Mouse (Mus musculus) lung, postnatal 10 days (tissue): ENCODE data around the gene Fmod.
A peak's percentile ranks its signal among the peaks of the same experiment; 100 is the strongest.

ENCODE experiments used
- DNase-seq: peaks from one replicate; pipeline ENCODE4 v3.0.0; 2021

Gene Fmod

GRCm38 (mm10) chr1:134057736-134058135 lies 20.7 kb downstream of the Fmod start:
- DNase-seq, result no peak

GRCm38 (mm10) chr1:134058870-134059269 lies 21.8 kb downstream of the Fmod start:
- no peak for DNase-seq

GRCm38 (mm10) chr1:134059739-134060695 lies 23.0 kb downstream of the Fmod start:
- no peak for DNase-seq

DNA sequence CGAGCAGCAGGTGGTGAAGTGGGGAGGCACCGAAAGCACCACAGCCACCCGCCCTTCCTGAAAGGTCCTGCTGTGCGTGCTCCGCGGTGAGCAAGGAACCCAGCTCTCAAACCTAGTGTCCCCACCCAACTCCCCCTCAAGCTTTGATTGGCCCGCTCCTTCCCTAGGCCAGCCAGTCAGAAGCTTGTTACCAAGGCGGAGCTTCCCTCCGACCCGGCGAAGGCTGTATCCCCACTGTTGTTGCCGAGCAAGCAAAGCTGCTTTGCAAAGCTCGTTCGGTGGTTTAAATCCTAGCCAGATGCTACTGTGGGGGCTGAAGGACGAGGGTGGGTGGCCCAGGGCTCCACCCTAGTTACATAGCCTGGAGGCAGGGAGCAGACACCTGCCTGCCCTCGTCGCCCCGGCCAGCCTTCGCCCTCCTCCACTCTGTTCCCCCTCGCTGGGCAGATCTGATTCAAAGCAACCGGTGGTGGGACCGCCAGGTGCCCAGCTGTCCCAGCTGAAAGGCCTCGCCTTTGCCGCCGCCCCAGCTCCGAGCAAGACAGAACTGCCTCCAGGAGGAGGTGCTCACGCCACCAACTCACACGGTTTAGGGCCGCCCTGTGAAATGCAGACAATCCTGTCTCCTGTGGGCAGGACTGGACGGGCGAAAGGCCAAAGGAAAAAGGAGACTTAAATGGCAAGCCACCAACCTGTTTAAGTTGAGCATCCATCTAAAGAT lies 24.0 kb downstream of the Fmod start:
- peak; percentile 97 for DNase-seq

GRCm38 (mm10) chr1:134061915-134062314 lies 24.9 kb downstream of the Fmod start:
- no peak for DNase-seq

GRCm38 (mm10) chr1:134062411-134063085 lies 25.5 kb downstream of the Fmod start:
- DNase-seq, result no peak

DNA sequence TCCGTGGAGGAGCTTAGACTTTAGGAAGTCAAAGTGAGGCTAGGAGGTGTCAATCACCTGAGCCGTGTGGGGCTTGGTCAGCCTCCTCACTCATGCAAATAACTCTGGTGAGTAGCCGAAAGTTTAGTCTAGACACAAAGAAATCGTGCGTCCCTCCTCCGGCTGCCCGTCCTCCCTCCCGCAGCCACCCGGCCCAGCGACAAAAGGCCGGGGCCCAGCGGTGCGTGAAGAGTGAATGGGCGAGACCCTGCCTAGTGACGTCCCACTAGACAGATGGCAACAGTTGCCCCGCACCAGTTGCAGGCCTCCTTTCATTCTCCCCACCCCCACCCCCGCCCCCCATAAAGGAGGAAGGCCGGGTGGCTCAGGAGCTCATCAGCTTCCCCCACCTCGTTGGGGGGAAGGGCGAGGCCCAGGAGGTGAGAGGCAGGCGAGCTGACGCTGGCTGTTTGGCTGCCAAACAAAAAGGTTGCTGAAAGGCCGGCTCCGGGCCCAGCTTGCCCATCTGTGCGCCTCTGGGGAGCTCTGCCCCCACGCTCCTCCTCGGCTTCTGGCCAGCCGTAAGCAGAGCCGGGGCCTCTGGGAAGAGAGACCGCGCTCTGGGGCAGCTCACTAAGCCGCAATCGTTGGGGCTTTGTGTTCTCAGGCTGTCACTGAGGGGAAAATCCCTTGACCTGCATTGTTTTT lies 26.2 kb downstream of the Fmod start:
- peak; percentile 70 for DNase-seq

- peak; percentile 74 for DNase-seq
Observed at GRCm38 (mm10) chr1:134063773-134064125, 26.7 kb downstream of the Fmod start.

DNA sequence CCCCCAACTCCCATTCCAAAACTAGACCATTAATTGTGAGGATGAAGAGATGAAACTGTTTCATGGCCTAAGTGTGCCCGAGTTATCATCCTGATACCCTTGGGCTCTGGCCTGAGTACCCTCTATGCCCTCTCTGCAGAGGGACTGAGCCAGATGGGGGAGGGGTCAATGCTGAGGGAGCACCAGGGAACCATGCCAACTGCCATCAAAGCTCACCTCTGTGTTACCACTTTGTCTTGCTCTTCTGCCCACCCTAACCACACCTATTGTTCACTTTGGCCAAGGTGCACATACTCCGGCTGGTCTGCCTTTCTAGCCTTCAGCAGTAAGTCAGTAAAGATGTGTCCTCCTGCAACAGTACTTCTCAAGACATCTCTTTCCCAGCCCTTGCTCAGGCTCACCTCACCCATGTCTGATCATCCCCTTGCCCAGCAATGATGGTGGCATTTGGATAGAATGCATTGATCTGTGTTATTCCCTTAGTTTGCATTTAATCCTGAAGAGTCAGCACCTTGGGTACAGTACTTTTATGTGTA lies 27.3 kb downstream of the Fmod start:
- DNase-seq, result no peak

DNA sequence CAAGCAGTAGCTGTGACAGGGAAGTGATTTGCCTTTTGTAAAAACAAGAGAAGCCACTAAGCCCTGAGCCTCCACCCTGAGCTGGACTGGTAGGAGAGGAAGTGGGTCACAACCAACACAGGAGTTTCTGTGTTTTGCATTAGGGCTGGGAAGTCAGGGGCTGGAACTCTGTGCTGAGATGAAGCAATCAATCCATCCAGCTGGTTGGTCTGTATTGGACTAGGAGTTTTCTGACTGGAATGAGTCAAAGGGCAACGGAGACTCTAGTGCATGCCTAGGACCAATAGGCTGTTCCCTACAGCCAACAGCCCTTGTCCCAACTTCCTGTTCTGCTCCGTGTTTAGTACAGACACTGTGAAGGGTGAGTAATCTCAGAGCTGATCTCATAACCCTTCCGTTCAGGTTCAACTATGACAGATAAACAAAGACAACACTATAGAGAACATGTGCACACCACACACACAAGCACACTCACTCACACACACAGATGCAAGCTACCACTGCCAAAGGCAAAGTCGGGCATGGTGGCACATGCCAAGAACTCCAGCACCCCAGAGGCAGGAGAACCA lies 28.3 kb downstream of the Fmod start:
- DNase-seq, result peak; percentile 66

GRCm38 (mm10) chr1:134066554-134066953 lies 29.5 kb downstream of the Fmod start:
- DNase-seq, result no peak

- peak; percentile 84 for DNase-seq
Observed at GRCm38 (mm10) chr1:134067143-134067619, 30.1 kb downstream of the Fmod start.

DNA sequence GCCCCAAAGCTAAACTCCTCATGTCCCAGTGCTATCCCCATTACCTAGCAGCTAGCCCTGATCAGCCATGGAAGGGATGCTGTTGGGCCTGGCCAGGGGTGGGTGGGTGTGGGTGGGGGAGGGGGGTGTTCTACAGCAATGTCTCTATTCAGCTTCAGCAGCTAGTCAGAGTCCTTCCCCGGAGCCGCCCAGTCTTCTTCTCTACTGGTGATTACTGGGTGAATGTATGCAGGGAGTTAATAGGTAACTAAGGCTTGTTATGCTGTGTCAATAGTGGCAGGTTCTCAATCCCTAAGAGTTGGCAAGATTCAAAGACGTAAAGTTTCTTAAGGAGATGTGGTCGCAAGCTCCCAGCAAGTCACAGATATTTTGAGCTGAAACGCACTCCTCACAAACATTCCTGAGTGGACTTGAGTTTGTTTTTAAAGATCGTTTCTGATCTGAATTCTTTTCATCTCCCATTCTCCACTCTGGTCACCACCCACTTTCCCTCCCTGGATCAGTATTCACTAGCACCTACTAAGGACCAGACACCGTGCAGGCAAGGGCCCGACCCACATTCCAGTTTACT lies 33.1 kb downstream of the Fmod start:
- no peak for DNase-seq

- DNase-seq, result peak; percentile 86
Observed at GRCm38 (mm10) chr1:134071411-134072018, 34.5 kb downstream of the Fmod start.

DNA sequence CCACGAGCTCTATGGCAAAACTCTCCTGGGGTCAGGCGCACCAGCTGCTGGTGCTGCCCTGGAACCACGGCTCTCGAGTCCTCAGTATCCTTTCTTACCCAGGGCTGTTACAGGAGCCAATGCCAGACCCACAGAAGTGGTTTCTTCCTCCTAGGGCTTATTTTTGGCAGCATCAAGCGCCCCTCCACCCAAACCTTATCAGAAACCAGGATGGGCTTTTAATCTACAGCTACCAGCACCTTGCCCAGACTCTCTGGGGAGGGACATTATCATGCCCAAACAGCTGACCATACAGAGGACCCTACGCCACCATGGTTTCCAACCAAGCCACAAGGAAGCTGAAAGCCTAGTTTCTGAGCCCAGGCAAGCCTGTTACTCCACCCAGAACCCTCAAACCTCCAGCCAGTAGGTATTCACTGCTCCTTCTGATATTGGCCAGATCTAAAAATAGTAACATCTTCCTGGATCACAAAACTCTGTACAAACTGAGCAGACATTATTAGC lies 36.1 kb downstream of the Fmod start:
- no peak for DNase-seq

DNA sequence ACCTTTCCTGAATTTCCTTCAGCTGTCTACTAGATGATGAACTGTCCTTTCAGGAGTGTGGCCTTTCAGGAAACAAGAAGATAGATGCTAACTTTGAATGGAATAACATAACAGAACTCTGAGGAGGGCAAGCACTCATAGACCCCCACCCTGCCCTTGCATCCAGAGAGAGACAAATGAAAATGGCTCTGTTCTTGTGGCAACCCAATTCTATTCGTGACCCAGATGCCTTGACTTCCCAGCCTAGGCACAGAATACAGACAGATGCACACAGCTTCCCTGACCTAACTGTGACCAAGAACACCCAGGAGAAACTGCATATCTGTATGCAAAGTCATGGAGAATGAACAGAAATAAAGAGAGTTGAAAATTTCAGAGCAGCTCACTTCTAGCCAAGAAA lies 36.6 kb downstream of the Fmod start:
- DNase-seq, result no peak

GRCm38 (mm10) chr1:134074184-134074583 lies 37.1 kb downstream of the Fmod start:
- DNase-seq, result no peak

DNA sequence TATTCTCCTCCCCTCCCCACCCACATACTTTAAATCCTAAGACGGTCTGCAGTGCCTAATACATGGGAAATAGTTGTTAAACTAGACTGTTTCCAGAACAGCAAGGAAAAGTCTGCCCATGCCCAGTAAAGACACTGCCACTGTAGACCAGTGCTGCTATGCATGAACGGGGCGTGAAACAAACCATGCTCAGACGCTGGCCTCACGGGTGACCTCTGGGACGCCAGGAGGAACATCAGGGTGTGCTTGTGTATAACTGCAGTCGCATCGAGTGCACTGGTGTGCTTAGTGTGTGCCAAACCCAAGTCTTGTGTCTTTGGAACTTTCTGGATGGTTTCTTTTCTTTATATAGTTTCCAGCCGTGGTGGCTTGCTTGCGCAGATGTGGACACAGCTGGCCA lies 37.6 kb downstream of the Fmod start:
- no peak for DNase-seq

DNA sequence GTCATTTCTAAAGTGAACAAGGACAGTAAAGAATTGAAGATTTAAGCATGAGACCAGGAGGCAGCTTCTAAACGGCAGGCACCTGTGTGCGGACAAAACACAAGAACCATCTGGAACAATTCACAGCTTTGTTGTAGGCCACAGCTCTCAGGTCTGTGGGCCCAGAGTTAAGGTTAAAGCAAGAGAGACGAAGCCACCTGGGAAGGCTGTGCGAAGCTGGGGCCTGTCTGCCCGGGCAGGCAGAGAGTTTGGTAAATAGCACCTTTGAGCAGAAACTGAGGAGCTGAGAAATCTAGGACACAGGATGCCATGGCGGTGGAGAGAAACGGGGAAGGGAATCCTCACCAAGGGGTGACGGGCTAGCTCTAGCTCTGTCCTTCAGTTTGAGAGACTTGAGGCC lies 38.5 kb downstream of the Fmod start:
- DNase-seq, result no peak

DNA sequence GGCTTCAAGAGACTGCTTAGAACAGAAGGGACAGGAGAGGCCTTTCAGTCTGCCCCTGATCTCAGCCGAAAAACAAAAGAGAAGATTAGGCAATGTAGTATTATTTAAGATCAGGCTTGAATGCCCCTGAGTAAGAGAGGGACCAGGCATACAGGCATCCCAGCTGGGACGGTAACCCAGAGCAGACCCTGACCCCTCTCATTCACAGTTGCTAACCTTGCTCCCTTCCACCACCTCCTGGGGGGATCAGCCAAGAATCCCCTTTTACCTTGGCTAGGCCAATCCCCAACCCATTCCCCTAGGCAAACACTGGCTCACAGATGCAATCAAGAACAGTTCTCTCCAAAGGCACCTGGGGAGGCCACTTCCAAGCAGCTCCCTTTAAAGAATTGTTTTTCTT lies 39.7 kb downstream of the Fmod start:
- DNase-seq, result no peak
